Mouse (Mus musculus): Measurements from ENCODE around the gene Mex3a.
"Not testable (repeated sequence)": the region's sequence is repeated elsewhere in the genome, so short reads cannot be mapped to it uniquely, and the experiment has no call there.

Gene Mex3a

GRCm38 (mm10) chr3:88570341-88570740 lies 38.1 kb downstream of the Mex3a start:
- no peak for DNase-seq (ENCODE audit: low read depth)

GRCm38 (mm10) chr3:88571856-88572255 lies 39.7 kb downstream of the Mex3a start:
- DNase-seq (ENCODE audit: low read depth), result no peak

GRCm38 (mm10) chr3:88572835-88573234 lies 40.6 kb downstream of the Mex3a start:
- DNase-seq (ENCODE audit: low read depth), result no peak

GRCm38 (mm10) chr3:88573810-88574209 lies 41.6 kb downstream of the Mex3a start:
- DNase-seq (ENCODE audit: low read depth), result no peak

- no peak for DNase-seq (ENCODE audit: low read depth)
Measured at GRCm38 (mm10) chr3:88575540-88575939, 43.3 kb downstream of the Mex3a start, which contains the start of gene Ssr2. Ssr2 (plus strand) TSS chr3:88575876.

GRCm38 (mm10) chr3:88577846-88578245 lies 45.7 kb downstream of the Mex3a start:
- DNase-seq (ENCODE audit: low read depth), result not testable (repeated sequence)

- DNase-seq (ENCODE audit: low read depth), result no peak
Measured at GRCm38 (mm10) chr3:88578498-88579424, 46.6 kb downstream of the Mex3a start.

- DNase-seq (ENCODE audit: low read depth), result peak; percentile 73
Measured at GRCm38 (mm10) chr3:88579454-88580117, 47.4 kb downstream of the Mex3a start.

GRCm38 (mm10) chr3:88585769-88586168 lies 53.6 kb downstream of the Mex3a start:
- no peak for DNase-seq (ENCODE audit: low read depth)

- no peak for DNase-seq (ENCODE audit: low read depth)
Measured at GRCm38 (mm10) chr3:88586640-88587039, 54.4 kb downstream of the Mex3a start.

- no peak for DNase-seq (ENCODE audit: low read depth)
Measured at GRCm38 (mm10) chr3:88590246-88590645, 58.1 kb downstream of the Mex3a start.

Data from fibroblast of lung, adult 2 months (primary cell).